Mouse (Mus musculus): Measurements from ENCODE around the gene Tulp1. TPM values are rescaled to one million over a fixed set of nuclear protein-coding genes. Genes with fewer than 3 reads are reported as not detected.
"Not testable (repeated sequence)": the region's sequence is repeated elsewhere in the genome, so short reads cannot be mapped to it uniquely, and the experiment has no call there.

Gene Tulp1
- polyA plus RNA-seq, 1 experiment from 2014 or later, result 1.4 TPM

- H3K27me3 ChIP-seq (replicated peaks; ENCODE audit: control insufficient read depth, insufficient read depth, low read length), result peaks cover 36% of the 10 kb centered on the region
- H3K36me3 ChIP-seq (ENCODE audit: control insufficient read depth, insufficient read depth), result no peaks in the 10 kb centered on the region
- no peaks in the 10 kb centered on the region for H3K9me3 ChIP-seq (ENCODE audit: control insufficient read depth)
- peaks cover 5% of the 10 kb centered on the region; the same call in 1 of the 2 replicates for H3K4me1 ChIP-seq (replicated peaks; ENCODE audit: control insufficient read depth, insufficient read depth, low read length)
- no peak for TF ChIP-seq CTCF (IDR thresholded peaks at IDR 0.05; ENCODE audit: low read depth)
- H3K4me3 ChIP-seq (ENCODE audit: low read depth, low read length), result peak overlapping the region; percentile 21
- H3K4me2 ChIP-seq (replicated peaks; ENCODE audit: low read depth), result peak overlapping the region; percentile 55
- 46% methylated on average over 11 of the region's 11 CpGs for WGBS
- no peak overlapping the region for H3K9ac ChIP-seq (ENCODE audit: low read depth, low read length)
- no peak for ATAC-seq
- H3K27ac ChIP-seq (ENCODE audit: low read depth, low read length), result no peak overlapping the region
Measured at GRCm38 (mm10) chr17:28361921-28362652, 2.9 kb downstream of the Tulp1 start.

GRCm38 (mm10) chr17:28360531-28361277 lies 4.3 kb downstream of the Tulp1 start:
- Histone ChIP-seq H3K4me3 (ENCODE audit: low read depth, low read length) (no peak overlapping the region), H3K27me3 (replicated peaks; ENCODE audit: control insufficient read depth, insufficient read depth, low read length) (peaks cover 36% of the 10 kb centered on the region), H3K9ac (ENCODE audit: low read depth, low read length) (no peak overlapping the region), H3K9me3 (ENCODE audit: control insufficient read depth) (no peaks in the 10 kb centered on the region), H3K4me1 (replicated peaks; ENCODE audit: control insufficient read depth, insufficient read depth, low read length) (peaks cover 5% of the 10 kb centered on the region; the same call in 1 of the 2 replicates), H3K27ac (ENCODE audit: low read depth, low read length) (no peak overlapping the region), H3K4me2 (replicated peaks; ENCODE audit: low read depth) (no peak overlapping the region), H3K36me3 (ENCODE audit: control insufficient read depth, insufficient read depth) (no peaks in the 10 kb centered on the region)
- 63% methylated on average over 9 of the region's 9 CpGs for WGBS
- TF ChIP-seq CTCF (IDR thresholded peaks at IDR 0.05; ENCODE audit: low read depth), result no peak
- peak; percentile 20; the same call in 1 of the 2 replicates for ATAC-seq

GRCm38 (mm10) chr17:28358576-28359261 lies 6.3 kb downstream of the Tulp1 start:
- H3K4me3 ChIP-seq (ENCODE audit: low read depth, low read length); H3K36me3 ChIP-seq (ENCODE audit: control insufficient read depth, insufficient read depth); H3K9ac ChIP-seq (ENCODE audit: low read depth, low read length); H3K9me3 ChIP-seq (ENCODE audit: control insufficient read depth); H3K27ac ChIP-seq (ENCODE audit: low read depth, low read length); ATAC-seq; H3K4me2 ChIP-seq (replicated peaks; ENCODE audit: low read depth); H3K4me1 ChIP-seq (replicated peaks; ENCODE audit: control insufficient read depth, insufficient read depth, low read length): not testable (repeated sequence)
- WGBS, result 22% methylated on average over 23 of the region's 24 CpGs
- peaks cover 22% of the 10 kb centered on the region for H3K27me3 ChIP-seq (replicated peaks; ENCODE audit: control insufficient read depth, insufficient read depth, low read length)

- Histone ChIP-seq H3K27me3 (replicated peaks; ENCODE audit: control insufficient read depth, insufficient read depth, low read length) (peaks cover 4% of the 10 kb centered on the region; the same call in 1 of the 2 replicates), H3K4me2 (replicated peaks; ENCODE audit: low read depth) (no peak overlapping the region), H3K27ac (ENCODE audit: low read depth, low read length) (no peak overlapping the region), H3K4me3 (ENCODE audit: low read depth, low read length) (no peak overlapping the region), H3K9me3 (ENCODE audit: control insufficient read depth) (no peaks in the 10 kb centered on the region), H3K36me3 (ENCODE audit: control insufficient read depth, insufficient read depth) (no peaks in the 10 kb centered on the region), H3K4me1 (replicated peaks; ENCODE audit: control insufficient read depth, insufficient read depth, low read length) (peaks cover 8% of the 10 kb centered on the region), H3K9ac (ENCODE audit: low read depth, low read length) (no peak overlapping the region)
- ATAC-seq, result no peak
- WGBS, result 91% methylated on average over 12 of the region's 12 CpGs
- no peak for TF ChIP-seq CTCF (IDR thresholded peaks at IDR 0.05; ENCODE audit: low read depth)
Measured at GRCm38 (mm10) chr17:28355871-28356270, 9.2 kb downstream of the Tulp1 start.

GRCm38 (mm10) chr17:28352018-28352417 lies 13.0 kb downstream of the Tulp1 start:
- H3K9ac ChIP-seq (ENCODE audit: low read depth, low read length), result no peak overlapping the region; the same call in 1 of the 2 replicates
- no peak for TF ChIP-seq CTCF (IDR thresholded peaks at IDR 0.05; ENCODE audit: low read depth)
- no peaks in the 10 kb centered on the region for H3K27me3 ChIP-seq (replicated peaks; ENCODE audit: control insufficient read depth, insufficient read depth, low read length)
- 18% methylated on average over 11 of the region's 11 CpGs for WGBS
- no peak overlapping the region for H3K4me3 ChIP-seq (ENCODE audit: low read depth, low read length)
- H3K4me2 ChIP-seq (replicated peaks; ENCODE audit: low read depth), result no peak overlapping the region
- no peaks in the 10 kb centered on the region for H3K9me3 ChIP-seq (ENCODE audit: control insufficient read depth)
- H3K27ac ChIP-seq (ENCODE audit: low read depth, low read length), result no peak overlapping the region
- no peaks in the 10 kb centered on the region for H3K36me3 ChIP-seq (ENCODE audit: control insufficient read depth, insufficient read depth)
- peaks cover 8% of the 10 kb centered on the region for H3K4me1 ChIP-seq (replicated peaks; ENCODE audit: control insufficient read depth, insufficient read depth, low read length)
- no peak for ATAC-seq

- no peaks in the 10 kb centered on the region for H3K36me3 ChIP-seq (ENCODE audit: control insufficient read depth, insufficient read depth)
- peak overlapping the region; percentile 81 for H3K9ac ChIP-seq (ENCODE audit: low read depth, low read length)
- H3K4me3 ChIP-seq (ENCODE audit: low read depth, low read length), result peak overlapping the region; percentile 81
- 1% methylated on average over 29 of the region's 29 CpGs for WGBS
- H3K4me2 ChIP-seq (replicated peaks; ENCODE audit: low read depth), result peak overlapping the region; percentile 83
- peaks cover 8% of the 10 kb centered on the region for H3K4me1 ChIP-seq (replicated peaks; ENCODE audit: control insufficient read depth, insufficient read depth, low read length)
- no peaks in the 10 kb centered on the region for H3K27me3 ChIP-seq (replicated peaks; ENCODE audit: control insufficient read depth, insufficient read depth, low read length)
- no peak for ATAC-seq
- no peak for TF ChIP-seq CTCF (IDR thresholded peaks at IDR 0.05; ENCODE audit: low read depth)
- H3K27ac ChIP-seq (ENCODE audit: low read depth, low read length), result peak overlapping the region; percentile 99
- no peaks in the 10 kb centered on the region for H3K9me3 ChIP-seq (ENCODE audit: control insufficient read depth)
Measured at GRCm38 (mm10) chr17:28351353-28351890, 13.6 kb downstream of the Tulp1 start.
